Mouse (Mus musculus): ENCODE results near the gene Tmem14a.
"Not testable (repeated sequence)": the region's sequence is repeated elsewhere in the genome, so short reads cannot be mapped to it uniquely, and the experiment has no call there.

The Tmem14a gene

GRCm38 (mm10) chr1:21252566-21253302, 34.4 kb downstream of the Tmem14a start:
- DNase-seq (ENCODE audit: low spot score), result no peak

GRCm38 (mm10) chr1:21253303-21253650, 34.9 kb downstream of the Tmem14a start:
- no peak for DNase-seq (ENCODE audit: low spot score)

- no peak for DNase-seq (ENCODE audit: low spot score)
These were observed 35.5 kb downstream of the Tmem14a start for GRCm38 (mm10) chr1:21253856-21254255.

GRCm38 (mm10) chr1:21255625-21256345, 37.4 kb downstream of the Tmem14a start:
- DNase-seq (ENCODE audit: low spot score), result no peak

- DNase-seq (ENCODE audit: low spot score), result no peak
These were observed 38.0 kb downstream of the Tmem14a start for GRCm38 (mm10) chr1:21256391-21256790.

GRCm38 (mm10) chr1:21256871-21257270, 38.5 kb downstream of the Tmem14a start:
- no peak for DNase-seq (ENCODE audit: low spot score)

- not testable (repeated sequence) for DNase-seq (ENCODE audit: low spot score)
These were observed 41.6 kb downstream of the Tmem14a start for GRCm38 (mm10) chr1:21259981-21260380.

- no peak for DNase-seq (ENCODE audit: low spot score)
These were observed 44.0 kb downstream of the Tmem14a start for GRCm38 (mm10) chr1:21262401-21262800.

- no peak for DNase-seq (ENCODE audit: low spot score)
These were observed 45.6 kb downstream of the Tmem14a start for GRCm38 (mm10) chr1:21263986-21264385.

- no peak for DNase-seq (ENCODE audit: low spot score)
These were observed 46.4 kb downstream of the Tmem14a start for GRCm38 (mm10) chr1:21264747-21265146.

- DNase-seq (ENCODE audit: low spot score), result no peak
These were observed 48.4 kb downstream of the Tmem14a start for GRCm38 (mm10) chr1:21266766-21267165.

GRCm38 (mm10) chr1:21267466-21267865, 49.1 kb downstream of the Tmem14a start:
- DNase-seq (ENCODE audit: low spot score), result not testable (repeated sequence)

- peak; percentile 28 for DNase-seq (ENCODE audit: low spot score)
These were observed 53.1 kb downstream of the Tmem14a start for GRCm38 (mm10) chr1:21271343-21272055.

GRCm38 (mm10) chr1:21272056-21272431, 53.7 kb downstream of the Tmem14a start:
- DNase-seq (ENCODE audit: low spot score), result no peak

- DNase-seq (ENCODE audit: low spot score), result no peak
These were observed 54.7 kb downstream of the Tmem14a start for GRCm38 (mm10) chr1:21273091-21273490.

- no peak for DNase-seq (ENCODE audit: low spot score)
These were observed 56.2 kb downstream of the Tmem14a start for GRCm38 (mm10) chr1:21274437-21275040.

GRCm38 (mm10) chr1:21275366-21275765, 57.0 kb downstream of the Tmem14a start:
- DNase-seq (ENCODE audit: low spot score), result not testable (repeated sequence)

GRCm38 (mm10) chr1:21276158-21276557, 57.8 kb downstream of the Tmem14a start:
- DNase-seq (ENCODE audit: low spot score), result not testable (repeated sequence)
